Mouse (Mus musculus) erythroblast, adult 5-6 weeks (primary cell): Measurements from ENCODE around the gene Hist1h3c. TPM values are rescaled to one million over a fixed set of nuclear protein-coding genes. Genes with fewer than 3 reads are reported as not detected.

Experiments used
- total RNA-seq, 2 experiments: library from RNA; stranded (forward) in 1 of 2; stranded (reverse) in 1 of 2; fragments of 150-400 nt in 1 of 2; fragments of 200-764, 138-1000 nt in 1 of 2; gene quantifications; 2 replicates each; pipeline versions ENCODE4 v1.2.3 to v1.2.4; 2015 to 2017; ENCODE audit warnings: low replicate concordance in 2 of 2

Gene Hist1h3c
- total RNA-seq, 2 experiments from 2014 or later = 41.1 to 330 TPM

Other genes with a start within 250 kb of the Hist1h3c start
Only the 30 nearest of the 37 such genes appear.
- gene Hist1h1d, start 192.3 kb downstream of the Hist1h3c start, total RNA-seq (2015; ENCODE audit: low replicate concordance) = 14.6 and 16.7 TPM in 2 replicates
- gene Hist1h1d, start 192.3 kb downstream of the Hist1h3c start, total RNA-seq (2017; ENCODE audit: low replicate concordance) = 170 and 238 TPM in 2 replicates
- gene Hist1h3e, start 183.2 kb downstream of the Hist1h3c start, total RNA-seq (2015; ENCODE audit: low replicate concordance) = 37.3 and 49.5 TPM in 2 replicates
- gene Hist1h3e, start 183.2 kb downstream of the Hist1h3c start, total RNA-seq (2017; ENCODE audit: low replicate concordance) = 84.7 and 92.0 TPM in 2 replicates
- gene Hist1h2ae, start 174.4 kb downstream of the Hist1h3c start, total RNA-seq (2015; ENCODE audit: low replicate concordance) = 1.7 TPM in 1 of 2 replicates, not detected in the other
- gene Hist1h2ae, start 174.4 kb downstream of the Hist1h3c start, total RNA-seq (2017; ENCODE audit: low replicate concordance) = 122 and 175 TPM in 2 replicates
- 170 and 206 TPM in 2 replicates for gene Hist1h2bg, start 174.2 kb downstream of the Hist1h3c start, total RNA-seq (2015; ENCODE audit: low replicate concordance)
- 470 and 670 TPM in 2 replicates for gene Hist1h2bg, start 174.2 kb downstream of the Hist1h3c start, total RNA-seq (2017; ENCODE audit: low replicate concordance)
- 208 and 222 TPM in 2 replicates for gene Hist1h2bf, start 171.4 kb downstream of the Hist1h3c start, total RNA-seq (2015; ENCODE audit: low replicate concordance)
- 253 and 407 TPM in 2 replicates for gene Hist1h2bf, start 171.4 kb downstream of the Hist1h3c start, total RNA-seq (2017; ENCODE audit: low replicate concordance)
- not detected in 2 replicates for gene Hist1h2ad, start 171.2 kb downstream of the Hist1h3c start, total RNA-seq (2015; ENCODE audit: low replicate concordance)
- gene Hist1h2ad, start 171.2 kb downstream of the Hist1h3c start, total RNA-seq (2017; ENCODE audit: low replicate concordance) = 370 and 678 TPM in 2 replicates
- gene Hist1h3d, start 169.8 kb downstream of the Hist1h3c start, total RNA-seq (2015; ENCODE audit: low replicate concordance) = 52.8 and 69.6 TPM in 2 replicates
- gene Hist1h3d, start 169.8 kb downstream of the Hist1h3c start, total RNA-seq (2017; ENCODE audit: low replicate concordance) = 50.4 and 63.8 TPM in 2 replicates
- gene Hist1h4d, start 164.0 kb downstream of the Hist1h3c start, total RNA-seq (2015; ENCODE audit: low replicate concordance) = 243 and 262 TPM in 2 replicates
- gene Hist1h4d, start 164.0 kb downstream of the Hist1h3c start, total RNA-seq (2017; ENCODE audit: low replicate concordance) = 403 and 449 TPM in 2 replicates
- gene Hist1h2be, start 124.5 kb downstream of the Hist1h3c start, total RNA-seq (2015; ENCODE audit: low replicate concordance) = 6.7 and 17.6 TPM in 2 replicates
- 69.9 and 74.3 TPM in 2 replicates for gene Hist1h2be, start 124.5 kb downstream of the Hist1h3c start, total RNA-seq (2017; ENCODE audit: low replicate concordance)
- 468 and 530 TPM in 2 replicates for gene Hist1h1e, start 123.0 kb downstream of the Hist1h3c start, total RNA-seq (2015; ENCODE audit: low replicate concordance)
- 717 and 954 TPM in 2 replicates for gene Hist1h1e, start 123.0 kb downstream of the Hist1h3c start, total RNA-seq (2017; ENCODE audit: low replicate concordance)
- gene Hist1h2ac, start 61.7 kb downstream of the Hist1h3c start, total RNA-seq (2015; ENCODE audit: low replicate concordance) = 5.6 and 12.3 TPM in 2 replicates
- gene Hist1h2ac, start 61.7 kb downstream of the Hist1h3c start, total RNA-seq (2017; ENCODE audit: low replicate concordance) = 55.5 and 70.6 TPM in 2 replicates
- 44.9 and 49.2 TPM in 2 replicates for gene Hist1h2bc, start 61.4 kb downstream of the Hist1h3c start, total RNA-seq (2015; ENCODE audit: low replicate concordance)
- 164 and 206 TPM in 2 replicates for gene Hist1h2bc, start 61.4 kb downstream of the Hist1h3c start, total RNA-seq (2017; ENCODE audit: low replicate concordance)
- not detected in 2 replicates for gene Hist1h1t, start 49.8 kb downstream of the Hist1h3c start, total RNA-seq (2015; ENCODE audit: low replicate concordance)
- gene Hist1h1t, start 49.8 kb downstream of the Hist1h3c start, total RNA-seq (2017; ENCODE audit: low replicate concordance) = 1.9 and 2.0 TPM in 2 replicates
- 59.8 and 77.5 TPM in 2 replicates for gene Hist1h4c, start 47.1 kb downstream of the Hist1h3c start, total RNA-seq (2015; ENCODE audit: low replicate concordance)
- 249 and 402 TPM in 2 replicates for gene Hist1h4c, start 47.1 kb downstream of the Hist1h3c start, total RNA-seq (2017; ENCODE audit: low replicate concordance)
- gene Hfe, start 34.7 kb downstream of the Hist1h3c start, total RNA-seq (2015; ENCODE audit: low replicate concordance) = 5.0 and 17.9 TPM in 2 replicates
- 2.0 and 4.5 TPM in 2 replicates for gene Hfe, start 34.7 kb downstream of the Hist1h3c start, total RNA-seq (2017; ENCODE audit: low replicate concordance)
- gene Hist1h1c, start 6.8 kb downstream of the Hist1h3c start, total RNA-seq (2015; ENCODE audit: low replicate concordance) = 188 and 215 TPM in 2 replicates
- gene Hist1h1c, start 6.8 kb downstream of the Hist1h3c start, total RNA-seq (2017; ENCODE audit: low replicate concordance) = 1,447 and 1,942 TPM in 2 replicates
- 79.4 and 128 TPM in 2 replicates for gene Hist1h2bb, start 1.1 kb upstream of the Hist1h3c start, total RNA-seq (2015; ENCODE audit: low replicate concordance)
- 1,415 and 1,638 TPM in 2 replicates for gene Hist1h2bb, start 1.1 kb upstream of the Hist1h3c start, total RNA-seq (2017; ENCODE audit: low replicate concordance)
- gene Hist1h2ab, start 5.5 kb upstream of the Hist1h3c start, total RNA-seq (2015; ENCODE audit: low replicate concordance) = 12.5 and 24.5 TPM in 2 replicates
- gene Hist1h2ab, start 5.5 kb upstream of the Hist1h3c start, total RNA-seq (2017; ENCODE audit: low replicate concordance) = 1,181 and 1,326 TPM in 2 replicates
- gene Hist1h3b, start 6.7 kb upstream of the Hist1h3c start, total RNA-seq (2015; ENCODE audit: low replicate concordance) = 179 and 183 TPM in 2 replicates
- gene Hist1h3b, start 6.7 kb upstream of the Hist1h3c start, total RNA-seq (2017; ENCODE audit: low replicate concordance) = 251 and 270 TPM in 2 replicates
- gene Hist1h4b, start 11.4 kb upstream of the Hist1h3c start, total RNA-seq (2015; ENCODE audit: low replicate concordance) = 50.5 and 52.2 TPM in 2 replicates
- gene Hist1h4b, start 11.4 kb upstream of the Hist1h3c start, total RNA-seq (2017; ENCODE audit: low replicate concordance) = 150 and 446 TPM in 2 replicates
- gene Hist1h4a, start 15.6 kb upstream of the Hist1h3c start, total RNA-seq (2015; ENCODE audit: low replicate concordance) = 15.4 and 15.7 TPM in 2 replicates
- 211 and 254 TPM in 2 replicates for gene Hist1h4a, start 15.6 kb upstream of the Hist1h3c start, total RNA-seq (2017; ENCODE audit: low replicate concordance)
- gene Hist1h3a, start 16.8 kb upstream of the Hist1h3c start, total RNA-seq (2015; ENCODE audit: low replicate concordance) = 26.3 and 29.6 TPM in 2 replicates
- 171 and 175 TPM in 2 replicates for gene Hist1h3a, start 16.8 kb upstream of the Hist1h3c start, total RNA-seq (2017; ENCODE audit: low replicate concordance)
- 106 and 128 TPM in 2 replicates for gene Hist1h1a, start 18.1 kb upstream of the Hist1h3c start, total RNA-seq (2015; ENCODE audit: low replicate concordance)
- gene Hist1h1a, start 18.1 kb upstream of the Hist1h3c start, total RNA-seq (2017; ENCODE audit: low replicate concordance) = 1,089 and 2,054 TPM in 2 replicates
- gene Trim38, start 24.3 kb upstream of the Hist1h3c start, total RNA-seq (2015; ENCODE audit: low replicate concordance) = not detected in 2 replicates
- not detected in 2 replicates for gene Trim38, start 24.3 kb upstream of the Hist1h3c start, total RNA-seq (2017; ENCODE audit: low replicate concordance)
- not detected in 2 replicates for gene Slc17a2, start 61.4 kb upstream of the Hist1h3c start, total RNA-seq (2015; ENCODE audit: low replicate concordance)
- not detected in 2 replicates for gene Slc17a2, start 61.4 kb upstream of the Hist1h3c start, total RNA-seq (2017; ENCODE audit: low replicate concordance)
- gene Slc17a3, start 93.8 kb upstream of the Hist1h3c start, total RNA-seq (2015; ENCODE audit: low replicate concordance) = not detected in 2 replicates
- gene Slc17a3, start 93.8 kb upstream of the Hist1h3c start, total RNA-seq (2017; ENCODE audit: low replicate concordance) = not detected in 2 replicates
- gene Slc17a1, start 122.1 kb upstream of the Hist1h3c start, total RNA-seq (2015; ENCODE audit: low replicate concordance) = not detected in 2 replicates
- not detected in 2 replicates for gene Slc17a1, start 122.1 kb upstream of the Hist1h3c start, total RNA-seq (2017; ENCODE audit: low replicate concordance)
- gene Slc17a4, start 169.4 kb upstream of the Hist1h3c start, total RNA-seq (2015; ENCODE audit: low replicate concordance) = not detected in 2 replicates
- gene Slc17a4, start 169.4 kb upstream of the Hist1h3c start, total RNA-seq (2017; ENCODE audit: low replicate concordance) = 0.56 TPM in 1 of 2 replicates, not detected in the other
- not detected in 2 replicates for gene Hist1h2ba, start 188.6 kb upstream of the Hist1h3c start, total RNA-seq (2015; ENCODE audit: low replicate concordance)
- gene Hist1h2ba, start 188.6 kb upstream of the Hist1h3c start, total RNA-seq (2017; ENCODE audit: low replicate concordance) = not detected in 2 replicates
- gene Hist1h2aa, start 188.9 kb upstream of the Hist1h3c start, total RNA-seq (2015; ENCODE audit: low replicate concordance) = not detected in 2 replicates
- gene Hist1h2aa, start 188.9 kb upstream of the Hist1h3c start, total RNA-seq (2017; ENCODE audit: low replicate concordance) = not detected in 2 replicates